Mouse (Mus musculus) intestine, postnatal 0 days (tissue): ENCODE measurements around the gene Abcb8. TPM values are rescaled to one million over a fixed set of nuclear protein-coding genes. Genes with fewer than 3 reads are reported as not detected.

Source experiments
- ATAC-seq: fragments of 200-750 bp; cut with Nextera tagmentation; 2 replicates; pipeline ENCODE4 v1.8.0; 2017; ENCODE audit warnings: mild to moderate bottlenecking, moderate TSS enrichment, moderate library complexity
- H3K27ac ChIP-seq: fragments of 300-500 bp; sonication (generic); 2 replicates; pipeline ENCODE4 v1.5.1; 2014; ENCODE audit warnings: mild to moderate bottlenecking, low read depth, low read length, moderate library complexity
- H3K27me3 ChIP-seq: fragments of 300-500 bp; sonication (generic); replicated peaks from 2 replicates; pipeline ENCODE4 v1.6.1; 2014; ENCODE audit warnings: low read length, mixed read lengths; ENCODE audit not compliant: control insufficient read depth, insufficient read depth
- H3K36me3 ChIP-seq: fragments of 300-500 bp; sonication (generic); 2 replicates; pipeline ENCODE4 v1.6.1; 2014; ENCODE audit warnings: mild to moderate bottlenecking, moderate library complexity; ENCODE audit not compliant: control insufficient read depth, insufficient read depth
- H3K4me1 ChIP-seq: fragments of 300-500 bp; sonication (generic); replicated peaks from 2 replicates; pipeline ENCODE4 v1.6.1; 2014; ENCODE audit warnings: antibody characterized with exemption, low read length, mixed read lengths; ENCODE audit not compliant: control insufficient read depth, insufficient read depth
- H3K4me2 ChIP-seq: fragments of 300-500 bp; sonication (generic); replicated peaks from 2 replicates; pipeline ENCODE4 v1.6.1; 2014; ENCODE audit warnings: low read depth, mild to moderate bottlenecking, moderate library complexity
- H3K4me3 ChIP-seq: fragments of 300-500 bp; sonication (generic); 2 replicates; pipeline ENCODE4 v1.5.1; 2014; ENCODE audit warnings: low read depth, low read length
- H3K9ac ChIP-seq: fragments of 300-500 bp; sonication (generic); 2 replicates; pipeline ENCODE4 v1.6.1; 2014; ENCODE audit warnings: mild to moderate bottlenecking, low read depth, low read length
- H3K9me3 ChIP-seq: fragments of 300-500 bp; sonication (generic); 2 replicates; pipeline ENCODE4 v1.6.1; 2016; ENCODE audit warnings: mixed run types; ENCODE audit not compliant: control insufficient read depth
- CTCF ChIP-seq: sonication (generic); IDR thresholded peaks from 2 replicates; pipeline ENCODE4 v1.5.1; 2016; ENCODE audit warnings: low read depth, mild to moderate bottlenecking, control low read depth, antibody characterized with exemption, moderate library complexity
- WGBS: fragments of 180-500 bp; shearing (Covaris S2); extraction: QIAGEN DNeasy Blood & Tissue Kit; methylation state at CpG from one replicate; pipeline ENCODE4 v1.1.7; 2014; 5-methylcytosine and 5-hydroxymethylcytosine counted together
- polyA plus RNA-seq: library from polyadenylated mRNA; unstranded; fragments of >200 nt; fragmentation: Nextera tagmentation; extraction: Ambion mirVana; gene quantifications from 2 replicates; pipeline ENCODE4 v1.2.1, GENCODE M21; 2015

Gene Abcb8
- polyA plus RNA-seq, 1 experiment from 2014 or later = 40.4 TPM

- no peak for TF ChIP-seq CTCF
- Histone ChIP-seq H3K27me3 (no peaks in the 10 kb centered on the region), H3K9ac (no peak overlapping the region), H3K4me3 (no peak overlapping the region), H3K9me3 (no peaks in the 10 kb centered on the region), H3K4me1 (no peaks in the 10 kb centered on the region), H3K4me2 (no peak overlapping the region), H3K27ac (no peak overlapping the region), H3K36me3 (no peaks in the 10 kb centered on the region)
- 71% methylated on average over 7 of the region's 7 CpGs for WGBS
- no peak for ATAC-seq
These were observed 18.7 kb upstream of the Abcb8 start for GRCm38 (mm10) chr5:24374666-24375328.

- whole genome bisulfite sequencing = 84% methylated on average over 2 of the region's 2 CpGs
- Histone ChIP-seq H3K4me2 (no peak overlapping the region), H3K9me3 (no peaks in the 10 kb centered on the region), H3K4me1 (0 out of 2 replicates have a peak, but pooled peaks cover 4% of the 10 kb centered on the region), H3K4me3 (no peak overlapping the region), H3K27me3 (no peaks in the 10 kb centered on the region), H3K27ac (no peak overlapping the region), H3K9ac (no peak overlapping the region), H3K36me3 (no peaks in the 10 kb centered on the region)
- ATAC-seq = no peak
- no peak for TF ChIP-seq CTCF
These were observed 14.8 kb upstream of the Abcb8 start for GRCm38 (mm10) chr5:24378700-24379099.

- 67% methylated on average over 4 of the region's 4 CpGs for WGBS
- no peak overlapping the region for H3K27ac ChIP-seq
- H3K9me3 ChIP-seq = no peaks in the 10 kb centered on the region
- no peaks in the 10 kb centered on the region for H3K27me3 ChIP-seq
- no peak overlapping the region for H3K4me2 ChIP-seq
- no peak overlapping the region for H3K4me3 ChIP-seq
- no peak for TF ChIP-seq CTCF
- no peak for ATAC-seq
- H3K9ac ChIP-seq = no peak overlapping the region
- H3K4me1 ChIP-seq = 0 out of 2 replicates have a peak, but pooled peaks cover 4% of the 10 kb centered on the region
- no peaks in the 10 kb centered on the region for H3K36me3 ChIP-seq
These were observed 14.0 kb upstream of the Abcb8 start for GRCm38 (mm10) chr5:24379501-24379900.

- TF ChIP-seq CTCF = no peak
- Histone ChIP-seq H3K27ac (no peak overlapping the region), H3K27me3 (no peaks in the 10 kb centered on the region), H3K4me1 (0 out of 2 replicates have a peak, but pooled peaks cover 4% of the 10 kb centered on the region), H3K9ac (no peak overlapping the region), H3K4me2 (no peak overlapping the region), H3K4me3 (no peak overlapping the region), H3K36me3 (no peaks in the 10 kb centered on the region), H3K9me3 (no peaks in the 10 kb centered on the region)
- ATAC-seq = no peak
- 88% methylated on average over 4 of the region's 4 CpGs for WGBS
These were observed 13.0 kb upstream of the Abcb8 start for GRCm38 (mm10) chr5:24380499-24380898.

DNA sequence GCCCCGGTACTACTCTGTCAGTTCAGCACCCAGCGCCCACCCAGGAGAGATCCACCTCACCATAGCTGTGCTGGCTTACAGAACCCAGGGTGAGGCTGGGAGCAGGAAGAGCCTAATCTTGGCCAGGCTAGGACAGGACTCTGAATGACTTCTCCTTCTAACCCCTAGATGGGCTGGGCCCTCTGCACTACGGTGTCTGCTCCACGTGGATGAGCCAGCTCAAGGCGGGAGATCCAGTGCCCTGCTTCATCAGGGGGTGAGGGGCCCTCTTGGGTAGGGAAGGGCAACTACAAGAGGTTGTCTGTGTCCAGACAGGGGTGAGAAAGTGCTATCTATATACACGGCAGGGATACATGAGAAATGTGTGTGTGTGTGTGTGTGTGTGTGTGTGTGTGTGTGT is 12.0 kb upstream of the Abcb8 start:
- ATAC-seq = no peak
- Histone ChIP-seq H3K9ac (no peak overlapping the region), H3K4me2 (no peak overlapping the region), H3K27me3 (no peaks in the 10 kb centered on the region), H3K4me3 (no peak overlapping the region), H3K4me1 (0 out of 2 replicates have a peak, but pooled peaks cover 4% of the 10 kb centered on the region), H3K36me3 (no peaks in the 10 kb centered on the region), H3K9me3 (no peaks in the 10 kb centered on the region), H3K27ac (no peak overlapping the region)
- 71% methylated on average over 6 of the region's 6 CpGs for WGBS
- no peak for TF ChIP-seq CTCF

GRCm38 (mm10) chr5:24381988-24382387 is 11.5 kb upstream of the Abcb8 start:
- no peak for ATAC-seq
- H3K9ac ChIP-seq = no peak overlapping the region
- H3K4me3 ChIP-seq = no peak overlapping the region
- H3K4me2 ChIP-seq = no peak overlapping the region
- H3K27me3 ChIP-seq = no peaks in the 10 kb centered on the region
- no peak for TF ChIP-seq CTCF
- H3K36me3 ChIP-seq = no peaks in the 10 kb centered on the region
- no peaks in the 10 kb centered on the region for H3K9me3 ChIP-seq
- 61% methylated on average over 2 of the region's 2 CpGs for WGBS
- H3K27ac ChIP-seq = no peak overlapping the region
- H3K4me1 ChIP-seq = 0 out of 2 replicates have a peak, but pooled peaks cover 4% of the 10 kb centered on the region
